Mouse (Mus musculus) hematopoietic stem cell, adult 5-6 weeks (primary cell): ENCODE measurements around the gene Mobp. TPM values are rescaled to one million over a fixed set of nuclear protein-coding genes. Genes with fewer than 3 reads are reported as not detected.

Source experiments
- ATAC-seq, 2 experiments: fragments of 125-278 bp in 1 of 2; replicated peaks in 1 of 2; 2 replicates each; pipeline ENCODE4 v1.8.0; 2016 to 2017; ENCODE audit warnings: inconsistent platforms in 2 of 2, mild to moderate bottlenecking in 2 of 2, moderate number of reproducible peaks in 2 of 2, low read depth in 1 of 2, moderate TSS enrichment in 1 of 2; ENCODE audit not compliant: low FRiP score in 2 of 2, poor library complexity in 2 of 2, severe bottlenecking in 2 of 2, insufficient read depth in 1 of 2, low TSS enrichment in 1 of 2
- total RNA-seq: library from RNA; stranded (forward); fragments of 172-1452, 232-1000 nt; gene quantifications from 2 replicates; pipeline ENCODE4 v1.2.3, GENCODE M21; 2017

The Mobp gene
- total RNA-seq, 1 experiment from 2014 or later: not detected

- ATAC-seq: no peak
These were observed 16.3 kb upstream of the Mobp start for GRCm38 (mm10) chr9:120132980-120133754.

GRCm38 (mm10) chr9:120133755-120134475 is 15.6 kb upstream of the Mobp start:
- no peak for ATAC-seq

GRCm38 (mm10) chr9:120134529-120135160 is 14.9 kb upstream of the Mobp start:
- no peak for ATAC-seq

GRCm38 (mm10) chr9:120135454-120135853 is 14.1 kb upstream of the Mobp start:
- ATAC-seq: no peak

GRCm38 (mm10) chr9:120140652-120141051 is 8.9 kb upstream of the Mobp start:
- peak; percentile 82 to 87 for ATAC-seq

- ATAC-seq: no peak
These were observed 5.0 kb upstream of the Mobp start for GRCm38 (mm10) chr9:120144474-120144873.

- no peak for ATAC-seq
These were observed 1.6 kb downstream of the Mobp start for GRCm38 (mm10) chr9:120151152-120151551.

GRCm38 (mm10) chr9:120151906-120152399 is 2.4 kb downstream of the Mobp start:
- no peak for ATAC-seq

GRCm38 (mm10) chr9:120158047-120158446 is 8.5 kb downstream of the Mobp start:
- peak; percentile 45 to 53 for ATAC-seq

GRCm38 (mm10) chr9:120163862-120164261 is 14.4 kb downstream of the Mobp start:
- ATAC-seq: no peak

GRCm38 (mm10) chr9:120167826-120168225 is 18.3 kb downstream of the Mobp start:
- no peak for ATAC-seq

- peak; percentile 45 to 59; a peak in 2 of 4 replicates for ATAC-seq
These were observed 21.8 kb downstream of the Mobp start for GRCm38 (mm10) chr9:120171295-120171694.

GRCm38 (mm10) chr9:120174436-120175137 is 25.1 kb downstream of the Mobp start:
- no peak for ATAC-seq

GRCm38 (mm10) chr9:120178813-120179212 is 29.3 kb downstream of the Mobp start:
- no peak for ATAC-seq

- ATAC-seq: peak in 1 of 2 experiments; percentile 32; a peak in 1 of 4 replicates
These were observed 35.0 kb downstream of the Mobp start for GRCm38 (mm10) chr9:120184499-120184898.

GRCm38 (mm10) chr9:120186856-120187255 is 37.3 kb downstream of the Mobp start:
- no peak for ATAC-seq

GRCm38 (mm10) chr9:120190891-120191290 is 41.4 kb downstream of the Mobp start:
- peak; percentile 51 to 73; a peak in 3 of 4 replicates for ATAC-seq
